Mouse (Mus musculus) left cerebral cortex, adult 8-10 months (tissue): ENCODE data around the gene Gfy. TPM values are rescaled to one million over a fixed set of nuclear protein-coding genes. Genes with fewer than 3 reads are reported as not detected.
A peak's percentile ranks its signal among the peaks of the same experiment; 100 is the strongest.

Experiments
- DNase-seq, 2 experiments: peaks; one replicate each; pipeline ENCODE4 v3.0.0; 2022; ENCODE audit warnings: low spot score in 2 of 2
- total RNA-seq, 4 experiments: library from RNA; stranded (reverse); gene quantifications; 2 replicates each; pipeline ENCODE4 v1.2.4; 2022

Gfy gene
- total RNA-seq, 4 experiments from 2014 or later: 0.34 TPM; not detected in 3

DNA sequence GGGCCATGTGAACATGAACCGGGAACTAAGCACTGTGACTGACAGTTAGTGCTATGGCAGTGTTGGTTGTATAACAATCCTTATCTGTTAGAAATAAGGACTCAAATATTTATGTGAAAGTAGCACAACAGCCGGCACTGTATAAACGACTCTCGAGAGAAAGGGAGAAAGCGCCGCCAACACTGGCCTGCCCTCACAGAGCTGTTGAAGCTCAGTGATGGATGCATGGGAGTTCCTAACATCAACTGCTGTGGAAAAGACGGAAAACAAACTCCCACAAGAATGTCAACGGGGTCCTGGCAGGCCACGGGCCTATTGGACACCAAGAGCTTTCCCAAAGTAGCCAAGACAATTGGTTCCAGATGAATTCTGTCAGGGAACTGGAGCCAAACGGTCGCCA, 28.1 kb downstream of the Gfy start:
- no peak for DNase-seq

GRCm38 (mm10) chr7:45150321-45150720, 29.0 kb downstream of the Gfy start:
- DNase-seq: no peak

DNA sequence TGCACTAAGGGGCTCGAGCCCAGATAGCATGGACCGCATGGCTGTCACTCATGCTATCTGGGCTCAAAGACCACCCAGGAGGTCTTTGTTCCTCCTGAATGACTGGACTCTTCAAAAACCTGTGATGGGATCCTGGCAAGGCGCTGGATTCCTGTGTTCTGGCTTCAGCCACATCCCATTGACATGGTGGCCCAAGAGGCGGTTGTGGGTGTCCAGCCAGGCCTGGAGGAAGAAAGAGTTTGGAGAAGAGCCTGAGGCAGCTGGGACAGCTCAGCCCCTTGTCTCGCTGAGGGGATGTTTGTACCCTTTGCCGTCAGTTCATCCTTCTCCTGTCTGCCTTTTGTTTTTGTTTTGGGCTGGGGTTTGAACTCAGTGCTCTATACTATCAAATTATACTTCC, 29.8 kb downstream of the Gfy start:
- DNase-seq: no peak

DNA sequence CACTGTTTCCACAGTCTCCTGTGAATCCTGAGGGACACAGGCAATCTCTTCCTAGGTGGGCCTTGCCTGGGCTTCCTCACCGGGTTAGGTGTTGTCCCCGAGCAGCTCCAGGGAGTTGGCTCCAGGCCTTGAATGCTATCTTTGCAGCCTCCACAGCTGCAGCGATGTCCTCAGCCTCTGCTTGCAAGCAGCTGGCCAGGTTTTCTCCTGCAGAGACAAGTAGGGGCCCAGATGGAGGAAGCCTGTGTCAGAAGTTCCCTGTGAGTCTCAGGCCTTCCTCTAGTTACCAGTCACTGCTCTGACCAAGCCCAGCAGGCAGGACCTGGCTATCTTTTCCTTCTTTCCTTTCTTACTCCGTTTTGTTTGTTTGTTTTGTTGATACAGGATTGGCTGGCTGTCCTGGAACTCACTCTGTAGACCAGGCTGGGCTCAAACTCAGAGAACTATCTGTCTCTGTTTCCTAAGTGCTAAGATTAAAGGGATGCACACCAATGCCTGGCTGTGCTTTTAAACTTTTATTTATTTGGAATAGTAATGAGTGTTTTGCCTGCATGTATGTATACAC, 30.8 kb downstream of the Gfy start:
- DNase-seq: no peak

DNA sequence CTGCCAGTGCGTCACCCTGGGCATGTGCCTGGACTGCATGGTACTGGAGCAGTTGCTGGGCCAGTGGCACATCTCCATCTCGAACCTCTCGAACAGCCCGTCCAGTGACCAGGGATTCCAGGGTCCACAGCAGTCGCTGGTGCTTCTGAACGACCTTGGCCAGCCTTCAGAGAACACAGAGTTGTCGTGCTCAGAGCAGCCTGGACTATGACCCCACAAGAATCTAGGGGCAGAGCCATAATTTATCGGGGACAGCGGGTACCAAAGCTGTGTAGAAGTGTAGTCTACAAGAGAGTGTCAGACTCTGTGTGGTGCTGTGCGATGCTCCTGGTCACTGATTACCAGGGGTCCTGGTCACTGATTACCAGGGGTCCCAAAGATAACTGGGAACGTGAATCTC, 31.5 kb downstream of the Gfy start:
- no peak for DNase-seq

DNA sequence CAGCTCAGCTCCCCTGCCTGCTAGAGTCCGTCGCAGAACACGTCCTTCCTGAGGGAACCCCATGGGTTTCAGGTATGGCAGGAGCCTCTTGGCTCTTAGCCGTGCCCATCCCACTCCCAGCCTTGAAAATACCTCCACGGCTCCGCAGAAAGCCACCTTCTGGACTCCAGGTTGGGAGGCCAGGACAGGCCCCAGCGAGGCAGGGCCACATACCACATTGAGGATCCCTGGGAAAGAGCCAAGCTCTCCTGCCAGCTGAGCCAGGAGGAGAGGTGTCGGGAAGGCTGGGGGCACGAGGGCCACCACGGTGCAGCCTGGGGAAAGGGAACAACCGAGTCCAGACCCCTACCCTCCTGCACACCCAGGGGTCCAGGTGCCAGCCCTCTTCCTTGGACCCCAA, 32.1 kb downstream of the Gfy start:
- no peak for DNase-seq

DNA sequence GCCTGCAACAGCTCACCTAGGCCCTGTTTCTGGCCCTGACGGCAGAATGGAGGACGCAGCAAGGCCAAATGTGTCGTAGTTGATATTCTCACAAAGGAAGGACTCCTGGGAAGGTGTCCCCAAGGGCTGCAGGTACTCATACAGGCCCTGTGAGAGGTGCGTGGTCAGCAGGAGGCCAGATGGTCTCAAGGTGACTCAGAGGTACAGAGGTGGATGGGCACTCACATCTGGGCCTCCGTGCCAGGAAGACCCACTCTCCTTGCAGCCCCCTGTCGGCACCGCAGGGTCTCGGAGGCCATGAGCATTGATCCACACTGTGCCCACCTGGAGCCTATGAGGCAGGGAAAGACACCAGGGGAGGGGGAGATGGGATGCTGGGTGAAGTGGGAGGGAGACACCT, 33.9 kb downstream of the Gfy start:
- no peak for DNase-seq

DNA sequence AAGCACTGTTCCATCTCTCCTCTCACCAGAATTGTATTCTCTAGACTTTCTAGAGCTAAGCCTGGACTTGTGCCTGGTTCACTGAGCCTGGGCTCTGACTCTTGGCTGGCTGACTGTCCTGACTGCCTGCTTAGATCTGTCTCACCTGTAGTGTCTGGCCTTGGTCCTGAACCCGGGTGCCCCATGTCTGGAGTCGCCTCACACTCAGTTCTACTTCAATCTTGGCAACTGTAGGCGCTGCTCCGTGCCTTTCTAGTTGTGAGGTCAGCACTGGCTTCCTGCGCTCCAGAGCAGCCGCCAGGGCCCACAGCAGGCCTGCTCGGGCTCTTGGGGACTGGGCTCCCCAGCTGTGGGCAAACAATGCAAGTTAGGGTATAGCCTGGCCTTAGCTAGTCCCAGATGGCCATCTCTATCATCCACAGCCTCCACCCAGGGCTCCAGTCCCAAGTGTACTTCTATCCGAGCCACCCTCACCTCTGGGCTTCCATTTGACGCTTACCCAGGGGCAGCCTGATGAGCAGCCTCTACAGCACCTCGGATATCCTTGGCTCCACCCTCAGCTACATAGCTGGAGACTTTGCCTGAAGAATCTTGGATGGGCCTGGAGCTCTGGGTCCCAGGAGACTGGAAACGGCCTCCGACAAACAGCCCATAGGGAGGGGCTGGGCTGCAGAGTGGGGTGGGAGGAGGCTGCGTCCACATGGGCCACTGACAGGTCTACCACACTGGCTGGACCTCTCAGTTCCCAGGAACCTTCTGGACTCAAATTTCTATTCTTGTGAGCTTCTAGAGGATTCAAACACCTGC, 34.8 kb downstream of the Gfy start:
- DNase-seq: no peak

- no peak for DNase-seq
Measured at GRCm38 (mm10) chr7:45141914-45142313, 37.5 kb downstream of the Gfy start.

DNA sequence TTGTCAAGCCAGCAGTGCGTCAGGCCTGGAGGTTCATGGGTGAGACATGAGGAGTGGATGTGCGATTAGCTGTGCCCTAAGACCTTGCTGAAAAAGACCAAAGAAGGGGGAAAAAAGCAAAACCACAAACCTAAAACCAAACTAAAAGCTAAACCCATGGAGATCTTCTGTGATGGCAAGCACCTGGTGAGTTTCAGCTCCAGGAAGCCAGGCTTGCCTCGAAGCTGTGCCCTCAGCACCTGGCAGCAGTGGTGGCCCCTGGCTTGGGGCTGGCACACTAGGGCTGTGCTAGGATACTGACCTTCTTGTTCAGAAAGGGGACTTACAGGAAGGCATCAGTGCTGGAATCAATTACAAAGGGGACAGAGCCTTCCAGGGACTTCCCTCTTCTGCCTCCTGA, 38.0 kb downstream of the Gfy start:
- DNase-seq: no peak

DNA sequence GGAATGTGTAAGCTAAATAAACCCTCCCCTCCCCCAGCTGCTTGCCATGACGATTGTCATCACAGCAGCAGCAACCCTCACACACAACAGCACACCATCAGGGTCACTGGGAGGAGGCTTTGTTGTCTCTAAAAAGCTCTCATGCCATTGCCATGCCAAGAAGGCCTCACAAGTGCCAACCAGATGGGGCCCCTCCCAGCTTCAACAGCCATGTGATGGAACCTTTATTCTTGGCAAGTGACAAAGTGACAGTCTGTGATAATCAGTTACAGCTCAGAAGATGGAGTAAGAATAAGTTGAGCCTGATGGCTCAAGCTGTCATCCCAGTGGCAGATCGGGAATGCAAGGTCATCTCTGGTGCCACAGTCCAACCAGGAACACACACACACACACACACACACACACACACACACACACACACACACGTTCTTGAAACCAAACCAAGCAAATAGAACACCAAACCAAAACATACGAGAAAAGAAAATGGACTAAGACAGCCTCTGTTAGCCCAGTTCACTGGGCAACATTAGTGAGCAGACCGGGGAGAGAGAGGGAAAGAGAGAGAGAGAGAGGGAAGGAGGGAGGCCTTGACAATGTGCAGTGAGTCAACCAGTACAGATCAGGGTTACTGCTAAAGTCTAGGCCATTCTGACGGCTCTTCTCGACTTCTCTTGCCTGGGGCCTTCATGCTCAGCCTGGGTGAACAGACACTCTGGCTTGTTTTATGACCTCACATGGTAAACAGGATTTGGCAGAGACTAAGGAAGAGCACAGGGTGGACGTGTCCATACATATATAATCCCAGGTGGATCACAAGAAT, 39.3 kb downstream of the Gfy start:
- DNase-seq: no peak

- no peak for DNase-seq
Measured at GRCm38 (mm10) chr7:45138403-45138802, 41.0 kb downstream of the Gfy start.

GRCm38 (mm10) chr7:45137171-45138006, 42.0 kb downstream of the Gfy start:
- DNase-seq: no peak

DNA sequence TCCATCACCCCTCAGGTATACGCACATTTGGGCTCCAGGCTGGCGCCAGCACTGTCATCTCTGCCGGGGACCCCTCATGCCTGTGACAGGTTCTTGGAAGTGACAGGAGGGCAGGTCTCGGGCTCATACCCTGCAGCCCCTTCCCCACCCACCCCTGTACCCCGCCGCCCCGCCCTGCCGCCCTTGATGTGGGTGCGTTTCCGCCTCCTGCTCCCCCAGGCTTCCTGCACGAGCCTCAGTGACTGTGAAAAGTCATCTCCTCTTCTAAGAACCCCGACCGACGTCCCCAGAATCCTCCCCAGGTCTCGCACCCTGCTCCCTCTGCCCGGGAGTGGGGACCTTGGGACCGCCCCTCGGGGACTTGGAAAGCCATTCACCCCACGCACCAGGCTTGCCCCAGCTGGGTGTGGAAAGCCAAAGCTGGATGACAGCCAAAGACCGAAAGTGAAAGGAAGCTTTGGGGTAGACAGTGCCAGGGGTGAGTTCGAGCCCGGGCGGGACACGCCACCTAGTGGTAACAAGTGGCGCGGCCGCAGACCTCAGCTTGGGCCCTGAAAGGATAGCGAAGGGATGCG, 43.3 kb downstream of the Gfy start, which contains the start of the genes Gm45713 and Flt3l:
Gene Gm45713, minus strand, starts transcription at position 239 of the 575 bp plus-strand sequence.
Gene Flt3l, minus strand, starts transcription at position 440 of the 575 bp plus-strand sequence.
- peak; percentile 74 to 88 for DNase-seq

DNA sequence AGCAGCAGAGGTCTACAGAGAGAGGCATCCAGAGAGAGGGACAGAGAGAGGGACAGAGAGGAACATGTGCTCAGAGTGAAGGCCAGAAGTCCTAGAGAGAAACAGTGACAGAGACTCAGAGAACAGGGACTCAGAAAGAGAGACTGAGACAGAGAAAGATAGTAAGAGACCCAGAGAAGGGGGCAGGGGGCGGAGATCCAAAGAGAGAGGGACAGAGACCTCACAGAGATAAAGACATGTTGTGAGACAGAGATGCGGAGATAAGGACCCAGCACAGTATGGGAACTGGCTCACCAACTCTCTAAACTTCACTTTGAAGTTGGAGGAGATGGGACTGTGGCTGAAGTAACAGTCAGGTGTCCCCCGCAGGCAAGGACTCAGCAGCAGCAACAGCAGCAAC, 44.0 kb downstream of the Gfy start:
- no peak for DNase-seq

GRCm38 (mm10) chr7:45134544-45135026, 44.8 kb downstream of the Gfy start:
- no peak for DNase-seq

- no peak for DNase-seq
Measured at GRCm38 (mm10) chr7:45133446-45134159, 45.8 kb downstream of the Gfy start.

GRCm38 (mm10) chr7:45131850-45132249, 47.5 kb downstream of the Gfy start:
- DNase-seq: no peak

DNA sequence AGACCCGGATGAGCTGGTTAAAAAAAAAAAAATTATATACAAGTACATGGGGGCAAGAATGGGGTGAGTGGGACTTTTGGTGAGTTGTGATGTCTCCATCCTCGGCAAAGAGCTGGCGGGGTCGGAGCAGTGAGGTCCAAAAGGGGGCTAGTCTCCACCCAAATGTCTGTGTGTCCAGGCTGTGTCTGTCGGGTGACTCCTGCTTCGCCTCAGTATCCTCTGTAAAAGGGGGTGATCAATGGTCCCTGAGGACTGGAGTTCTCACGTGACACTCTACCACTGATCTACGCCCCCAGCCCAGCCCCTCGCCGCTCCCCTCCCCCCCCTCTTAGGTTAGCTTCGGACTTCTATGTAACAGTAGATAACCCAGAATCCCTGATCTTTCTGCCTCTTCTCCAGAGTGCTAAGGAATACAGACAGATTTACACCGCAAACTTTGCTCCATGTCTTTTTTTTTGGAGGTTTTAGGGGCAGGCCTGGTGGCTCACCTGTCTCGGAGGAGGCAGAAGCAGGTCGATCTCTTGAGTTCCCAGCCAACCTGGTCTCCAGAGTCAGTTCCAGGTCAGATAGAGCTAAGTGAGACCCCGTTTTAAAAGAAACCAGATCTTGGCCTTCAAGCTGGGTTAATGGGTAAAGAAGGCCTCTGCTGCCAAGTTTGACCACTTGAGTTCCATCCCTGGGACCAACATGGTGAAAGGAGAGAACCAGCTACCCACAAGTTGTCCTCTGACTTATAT, 49.4 kb downstream of the Gfy start:
- DNase-seq: no peak
